Mouse (Mus musculus): ENCODE data around the gene Gm10647. TPM values are rescaled to one million over a fixed set of nuclear protein-coding genes. Genes with fewer than 3 reads are reported as not detected.

The Gm10647 gene
- polyA plus RNA-seq, 1 experiment = not detected

DNA sequence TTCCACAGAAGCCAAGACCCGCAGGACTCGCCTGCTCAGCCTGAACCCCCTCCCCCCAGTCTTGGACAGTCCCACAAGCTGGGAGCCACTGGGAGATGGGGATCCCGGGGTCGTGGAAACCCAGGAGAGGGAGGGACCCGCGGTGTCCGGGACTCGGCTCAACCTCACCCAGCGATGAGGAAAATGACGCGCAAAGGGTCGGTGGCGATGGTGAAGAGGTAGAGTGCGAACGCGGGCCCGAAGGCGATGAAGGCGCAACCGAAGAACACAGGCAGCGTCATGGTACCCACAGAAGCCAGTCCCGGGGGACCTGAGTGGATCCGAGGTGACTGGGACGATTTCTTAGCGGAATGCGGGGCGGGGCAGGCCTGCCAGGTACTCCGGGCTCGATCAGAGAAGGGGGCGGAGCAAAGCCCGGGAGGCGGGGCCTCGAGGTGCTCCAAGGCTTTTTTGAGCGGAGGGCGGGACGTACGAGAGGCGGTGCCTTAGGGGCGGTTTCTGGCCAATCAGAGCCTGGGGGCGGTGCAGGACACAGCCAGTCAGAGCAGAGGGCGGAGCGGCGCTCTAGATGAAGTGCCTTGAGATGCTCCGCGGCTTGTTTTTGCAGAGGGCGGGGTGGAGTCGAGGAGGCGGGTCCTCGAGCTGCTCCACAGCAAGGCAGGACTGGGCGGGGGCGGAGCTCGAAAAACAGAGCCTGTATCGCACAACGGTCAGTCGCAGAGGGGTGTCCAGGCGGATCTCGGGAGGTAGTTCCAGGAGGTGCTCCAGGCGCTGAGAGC is 37.7 kb downstream of the Gm10647 start, which contains the start of gene Aph1c:
Aph1c (minus strand) TSS at position 409 of the 779 bp plus-strand sequence.
- Histone ChIP-seq H3K4me1 (ENCODE audit: control insufficient read depth) (peaks cover 25% of the 10 kb centered on the region), H3K36me3 (ENCODE audit: control insufficient read depth) (peaks cover 14% of the 10 kb centered on the region), H3K4me3 (replicated peaks) (peak within 1 kb of the TSS; percentile 72), H3K9me3 (ENCODE audit: control insufficient read depth, low read length) (no peaks in the 10 kb centered on the region), H3K27me3 (ENCODE audit: control insufficient read depth) (peaks cover 2% of the 10 kb centered on the region; the same call in 1 of the 2 replicates)
- TF ChIP-seq GATA1 (IDR thresholded peaks at IDR 0.05; ENCODE audit: low read length) = no peak
- TF ChIP-seq TAL1 (IDR thresholded peaks at IDR 0.05; ENCODE audit: low read length) = no peak

DNA sequence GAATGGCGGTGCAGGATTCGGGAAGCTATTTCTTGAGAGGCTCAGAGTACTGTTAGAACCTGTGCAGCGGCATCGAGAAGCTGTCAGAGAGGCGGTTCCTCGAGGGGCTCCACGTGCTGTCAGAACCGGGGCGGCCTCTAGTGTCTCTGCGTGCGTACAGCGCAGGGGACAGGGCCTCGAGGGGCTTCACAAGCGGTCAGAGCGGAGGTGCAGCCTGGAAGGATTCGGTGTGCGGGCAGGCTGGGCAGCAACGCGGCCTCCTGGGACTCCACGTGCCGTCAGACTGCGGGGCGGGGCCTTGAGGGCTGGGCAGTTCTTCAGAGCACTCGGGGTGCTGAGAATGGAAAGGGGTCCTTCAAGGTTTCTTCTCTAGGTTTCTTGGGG is 38.2 kb downstream of the Gm10647 start:
- peak overlapping the region; percentile 72 for H3K4me3 ChIP-seq (replicated peaks)
- peaks cover 19% of the 10 kb centered on the region for H3K36me3 ChIP-seq (ENCODE audit: control insufficient read depth)
- no peaks in the 10 kb centered on the region for H3K9me3 ChIP-seq (ENCODE audit: control insufficient read depth, low read length)
- H3K4me1 ChIP-seq (ENCODE audit: control insufficient read depth) = peaks cover 24% of the 10 kb centered on the region
- TF ChIP-seq GATA1 (IDR thresholded peaks at IDR 0.05; ENCODE audit: low read length) = no peak
- no peak for TF ChIP-seq TAL1 (IDR thresholded peaks at IDR 0.05; ENCODE audit: low read length)
- H3K27me3 ChIP-seq (ENCODE audit: control insufficient read depth) = peaks cover 2% of the 10 kb centered on the region; the same call in 1 of the 2 replicates

DNA sequence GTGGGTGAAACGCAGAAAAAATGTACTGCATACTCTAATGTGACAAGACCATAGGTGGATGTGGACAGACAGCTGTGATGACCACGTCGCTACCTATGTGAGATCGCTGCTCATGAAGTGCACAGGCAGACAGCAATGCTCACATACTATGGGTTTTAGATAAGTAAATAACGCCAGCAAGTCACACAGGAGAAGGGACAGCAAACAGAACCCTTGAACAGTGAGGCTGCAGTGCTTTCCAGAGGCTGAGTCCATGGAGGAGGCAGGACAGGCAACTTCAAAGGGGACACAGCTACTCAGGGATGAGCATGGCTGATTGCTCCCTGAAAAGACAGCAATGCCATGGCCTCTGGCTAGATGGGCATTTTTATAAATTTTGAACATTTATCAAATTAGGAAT is 50.0 kb downstream of the Gm10647 start:
- Histone ChIP-seq H3K36me3 (ENCODE audit: control insufficient read depth) (peaks cover 97% of the 10 kb centered on the region), H3K27me3 (ENCODE audit: control insufficient read depth) (no peaks in the 10 kb centered on the region), H3K4me1 (ENCODE audit: control insufficient read depth) (no peaks in the 10 kb centered on the region), H3K4me3 (replicated peaks) (no peak overlapping the region), H3K9me3 (ENCODE audit: control insufficient read depth, low read length) (no peaks in the 10 kb centered on the region)
- no peak for TF ChIP-seq GATA1 (IDR thresholded peaks at IDR 0.05; ENCODE audit: low read length)

Other genes with a start within 250 kb of the Gm10647 start
- 0.30 and 0.53 TPM in 2 replicates for gene Usp3, start 203.9 kb upstream of the Gm10647 start, polyA plus RNA-seq (2012)
- gene Car12, start 83.4 kb upstream of the Gm10647 start, polyA plus RNA-seq (2012) = 0.02 TPM in 1 of 2 replicates, not detected in the other
- 0.01 TPM in 1 of 2 replicates, not detected in the other for gene Aph1b, start 1.5 kb upstream of the Gm10647 start, polyA plus RNA-seq (2012)
- 0.01 TPM in 1 of 2 replicates, not detected in the other for gene Aph1c, start 37.7 kb downstream of the Gm10647 start, polyA plus RNA-seq (2012)
- gene Rab8b, start 122.6 kb downstream of the Gm10647 start, polyA plus RNA-seq (2012) = 0.37 and 0.53 TPM in 2 replicates
- 10.2 and 12.0 TPM in 2 replicates for gene Rps27l, start 149.0 kb downstream of the Gm10647 start, polyA plus RNA-seq (2012)
- gene Lactb, start 178.4 kb downstream of the Gm10647 start, polyA plus RNA-seq (2012) = 0.16 and 0.20 TPM in 2 replicates

All from erythroblast, embryonic 14.5 days (primary cell).